Mouse (Mus musculus): ENCODE measurements around the gene Ms4a18. TPM values are rescaled to one million over a fixed set of nuclear protein-coding genes. Genes with fewer than 3 reads are reported as not detected.

Gene Ms4a18
- polyA plus RNA-seq, 1 experiment: not detected

DNA sequence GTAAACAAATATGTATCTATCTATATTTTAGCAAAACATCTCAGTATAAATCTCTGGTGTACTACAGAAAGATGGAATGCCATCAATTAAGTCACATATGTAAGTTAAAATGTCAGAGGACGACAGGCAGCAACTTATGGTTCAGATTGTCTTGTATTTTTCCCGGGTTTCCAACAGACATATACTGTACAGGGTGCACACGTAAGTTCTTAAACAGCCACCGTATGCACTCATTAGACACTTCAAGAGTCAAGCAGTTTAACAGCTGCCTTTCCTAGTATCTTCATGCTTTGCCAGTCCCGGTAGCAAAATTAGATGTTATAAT lies 26.8 kb upstream of the Ms4a18 start:
- DNase-seq (ENCODE audit: low read depth): no peak
- no peak for TF ChIP-seq CTCF (IDR thresholded peaks at IDR 0.05; ENCODE audit: borderline replicate concordance, extremely low read depth, insufficient read depth, insufficient read length)

DNA sequence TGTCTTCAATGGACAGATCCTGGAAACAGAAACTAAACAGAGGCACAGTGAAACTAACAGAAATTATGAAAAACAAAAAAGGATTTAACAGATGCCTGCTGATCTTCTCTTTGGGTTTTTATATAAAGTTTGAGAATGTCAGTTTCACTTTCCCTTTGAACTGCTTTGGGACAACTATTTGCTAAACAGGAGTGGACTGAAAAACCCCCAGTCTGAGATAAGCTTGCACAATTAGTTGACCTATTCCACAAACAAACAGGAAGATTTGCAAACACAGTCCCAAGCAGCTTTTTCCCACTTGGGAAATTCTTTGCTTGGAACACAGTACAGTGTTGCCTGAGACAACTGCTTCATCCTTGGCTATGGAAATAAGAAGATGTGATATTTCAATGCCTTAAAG lies 19.7 kb upstream of the Ms4a18 start:
- no peak for TF ChIP-seq CTCF (IDR thresholded peaks at IDR 0.05; ENCODE audit: borderline replicate concordance, extremely low read depth, insufficient read depth, insufficient read length)
- no peak for TF ChIP-seq POLR2A (IDR thresholded peaks at IDR 0.05; ENCODE audit: borderline replicate concordance, extremely low read depth, insufficient read depth, insufficient read length, poor library complexity, severe bottlenecking)
- DNase-seq (ENCODE audit: low read depth): no peak

- no peak for DNase-seq (ENCODE audit: low read depth)
- TF ChIP-seq POLR2A (IDR thresholded peaks at IDR 0.05; ENCODE audit: borderline replicate concordance, extremely low read depth, insufficient read depth, insufficient read length, poor library complexity, severe bottlenecking) (no peak), CTCF (IDR thresholded peaks at IDR 0.05; ENCODE audit: borderline replicate concordance, extremely low read depth, insufficient read depth, insufficient read length) (no peak)
Observed at GRCm38 (mm10) chr19:11022382-11022781, 4.6 kb upstream of the Ms4a18 start.

GRCm38 (mm10) chr19:11017251-11017650 lies 580 bp downstream of the Ms4a18 start:
- peak; percentile 1 for DNase-seq (ENCODE audit: low read depth)
- TF ChIP-seq CTCF (IDR thresholded peaks at IDR 0.05; ENCODE audit: borderline replicate concordance, extremely low read depth, insufficient read depth, insufficient read length) (no peak), POLR2A (IDR thresholded peaks at IDR 0.05; ENCODE audit: borderline replicate concordance, extremely low read depth, insufficient read depth, insufficient read length, poor library complexity, severe bottlenecking) (no peak)

GRCm38 (mm10) chr19:11015998-11016397 lies 1.8 kb downstream of the Ms4a18 start:
- DNase-seq (ENCODE audit: low read depth): no peak
- no peak for TF ChIP-seq POLR2A (IDR thresholded peaks at IDR 0.05; ENCODE audit: borderline replicate concordance, extremely low read depth, insufficient read depth, insufficient read length, poor library complexity, severe bottlenecking)
- TF ChIP-seq CTCF (IDR thresholded peaks at IDR 0.05; ENCODE audit: borderline replicate concordance, extremely low read depth, insufficient read depth, insufficient read length): no peak

DNA sequence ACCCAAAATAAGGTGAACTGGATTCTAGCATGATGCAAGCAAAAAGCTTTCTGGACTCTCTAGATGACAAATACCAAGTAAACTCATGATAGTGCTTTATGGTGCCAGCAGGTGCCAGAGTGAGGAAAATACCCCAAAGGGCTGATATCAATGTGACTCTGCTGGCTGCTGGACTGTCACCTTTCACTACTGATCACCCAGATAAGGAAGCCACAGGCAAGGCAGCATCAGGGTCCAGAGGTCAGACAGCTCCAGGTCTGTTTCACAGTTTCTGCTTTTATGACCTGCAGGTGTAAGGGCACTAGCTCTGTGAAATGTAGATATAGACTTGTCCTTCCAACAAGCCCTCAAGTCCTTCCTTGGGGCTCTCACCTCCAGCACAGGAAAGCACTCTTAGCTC lies 2.4 kb downstream of the Ms4a18 start:
- DNase-seq (ENCODE audit: low read depth): no peak
- no peak for TF ChIP-seq POLR2A (IDR thresholded peaks at IDR 0.05; ENCODE audit: borderline replicate concordance, extremely low read depth, insufficient read depth, insufficient read length, poor library complexity, severe bottlenecking)
- TF ChIP-seq CTCF (IDR thresholded peaks at IDR 0.05; ENCODE audit: borderline replicate concordance, extremely low read depth, insufficient read depth, insufficient read length): no peak

DNA sequence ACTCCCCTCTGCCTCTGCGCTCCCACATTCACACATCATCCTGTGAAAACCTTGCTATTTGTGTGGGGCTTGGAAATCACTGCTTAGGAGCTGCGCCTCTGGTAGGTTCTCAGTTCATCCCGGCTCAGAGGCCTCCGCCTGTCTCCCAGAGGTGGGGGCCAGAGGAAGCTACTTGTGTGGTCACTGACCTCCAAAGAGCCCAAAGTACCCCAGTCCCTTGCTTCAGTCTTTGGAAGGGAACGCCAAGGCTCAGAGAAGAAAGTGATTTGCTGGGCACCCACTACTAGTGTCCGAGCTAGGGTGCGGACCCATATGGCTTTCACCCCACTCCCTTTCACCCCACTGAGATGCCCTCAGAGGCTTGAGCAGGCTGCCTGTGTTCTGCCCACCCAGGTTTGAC lies 24.7 kb downstream of the Ms4a18 start, which contains the start of gene Ms4a15:
Gene Ms4a15, minus strand, starts transcription at position 101 of the 400 bp plus-strand sequence.
- TF ChIP-seq POLR2A (IDR thresholded peaks at IDR 0.05; ENCODE audit: borderline replicate concordance, extremely low read depth, insufficient read depth, insufficient read length, poor library complexity, severe bottlenecking) (no peak), CTCF (IDR thresholded peaks at IDR 0.05; ENCODE audit: borderline replicate concordance, extremely low read depth, insufficient read depth, insufficient read length) (no peak)
- DNase-seq (ENCODE audit: low read depth): no peak

DNA sequence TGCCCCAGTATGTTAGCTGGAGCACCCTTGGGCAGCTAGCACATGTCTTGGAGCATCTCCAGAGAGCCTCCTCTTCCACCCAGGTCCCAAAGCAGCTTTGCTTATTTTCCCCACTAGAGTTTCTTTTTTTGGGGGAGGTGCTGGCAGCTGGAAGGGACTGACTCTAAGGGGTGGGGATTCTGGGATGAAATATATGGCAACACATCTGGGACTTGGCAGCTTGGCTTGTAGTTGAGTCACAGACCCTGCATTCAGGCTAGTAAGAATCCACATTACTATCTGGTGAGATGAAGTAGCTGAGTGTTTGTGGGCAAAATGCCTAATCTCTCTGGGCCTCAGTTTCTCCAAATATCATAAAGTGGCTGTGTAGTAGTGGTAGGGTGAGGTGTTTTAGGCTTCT lies 25.9 kb downstream of the Ms4a18 start:
- TF ChIP-seq CTCF (IDR thresholded peaks at IDR 0.05; ENCODE audit: borderline replicate concordance, extremely low read depth, insufficient read depth, insufficient read length) (no peak), POLR2A (IDR thresholded peaks at IDR 0.05; ENCODE audit: borderline replicate concordance, extremely low read depth, insufficient read depth, insufficient read length, poor library complexity, severe bottlenecking) (no peak)
- no peak for DNase-seq (ENCODE audit: low read depth)

- TF ChIP-seq POLR2A (IDR thresholded peaks at IDR 0.05; ENCODE audit: borderline replicate concordance, extremely low read depth, insufficient read depth, insufficient read length, poor library complexity, severe bottlenecking): no peak
- TF ChIP-seq CTCF (IDR thresholded peaks at IDR 0.05; ENCODE audit: borderline replicate concordance, extremely low read depth, insufficient read depth, insufficient read length): no peak
- no peak for DNase-seq (ENCODE audit: low read depth)
Observed at GRCm38 (mm10) chr19:10990751-10991150, 27.1 kb downstream of the Ms4a18 start.

- TF ChIP-seq POLR2A (IDR thresholded peaks at IDR 0.05; ENCODE audit: borderline replicate concordance, extremely low read depth, insufficient read depth, insufficient read length, poor library complexity, severe bottlenecking) (no peak), CTCF (IDR thresholded peaks at IDR 0.05; ENCODE audit: borderline replicate concordance, extremely low read depth, insufficient read depth, insufficient read length) (no peak)
- DNase-seq (ENCODE audit: low read depth): no peak
Observed at GRCm38 (mm10) chr19:10988563-10988962, 29.3 kb downstream of the Ms4a18 start.

DNA sequence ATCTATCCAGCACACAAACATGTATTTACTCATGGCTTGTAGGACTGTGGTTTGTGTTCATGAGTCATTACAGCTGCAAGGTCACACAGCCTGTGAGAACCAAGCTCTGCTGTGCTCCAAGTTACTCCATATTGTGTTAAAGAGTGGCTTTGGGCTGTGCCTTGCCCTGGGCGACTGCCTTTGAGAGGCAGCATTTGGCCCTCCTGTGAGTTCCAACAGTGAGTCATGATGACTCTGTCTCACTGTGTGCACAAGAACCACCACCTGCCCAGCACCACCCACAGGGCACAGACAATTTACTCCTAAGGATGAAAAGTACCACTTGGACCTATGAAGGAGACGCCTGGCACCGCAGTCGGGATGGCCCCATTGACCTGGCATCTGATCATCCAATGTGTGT lies 31.9 kb downstream of the Ms4a18 start:
- TF ChIP-seq CTCF (IDR thresholded peaks at IDR 0.05; ENCODE audit: borderline replicate concordance, extremely low read depth, insufficient read depth, insufficient read length) (no peak), POLR2A (IDR thresholded peaks at IDR 0.05; ENCODE audit: borderline replicate concordance, extremely low read depth, insufficient read depth, insufficient read length, poor library complexity, severe bottlenecking) (no peak)
- no peak for DNase-seq (ENCODE audit: low read depth)

- no peak for TF ChIP-seq CTCF (IDR thresholded peaks at IDR 0.05; ENCODE audit: borderline replicate concordance, extremely low read depth, insufficient read depth, insufficient read length)
- TF ChIP-seq POLR2A (IDR thresholded peaks at IDR 0.05; ENCODE audit: borderline replicate concordance, extremely low read depth, insufficient read depth, insufficient read length, poor library complexity, severe bottlenecking): no peak
- DNase-seq (ENCODE audit: low read depth): no peak
Observed at GRCm38 (mm10) chr19:10984551-10984950, 33.3 kb downstream of the Ms4a18 start.

- DNase-seq (ENCODE audit: low read depth): peak; percentile 2
Observed at GRCm38 (mm10) chr19:10983146-10983545, 34.7 kb downstream of the Ms4a18 start.

More at GRCm38 (mm10) chr19:10983146-10983545, 34.7 kb downstream of the Ms4a18 start:
- peak; percentile 54; the same call in 1 of the 2 replicates for TF ChIP-seq CTCF (IDR thresholded peaks at IDR 0.05; ENCODE audit: borderline replicate concordance, extremely low read depth, insufficient read depth, insufficient read length)
- TF ChIP-seq POLR2A (IDR thresholded peaks at IDR 0.05; ENCODE audit: borderline replicate concordance, extremely low read depth, insufficient read depth, insufficient read length, poor library complexity, severe bottlenecking): no peak
